Mouse (Mus musculus) right cerebral cortex, postnatal 25 days (tissue): ENCODE measurements around the gene Rpa1.
"Not testable (repeated sequence)": the region's sequence is repeated elsewhere in the genome, so short reads cannot be mapped to it uniquely, and the experiment has no call there.

Source experiments
- DNase-seq: peaks from one replicate; pipeline ENCODE4 v3.0.0; 2022

The Rpa1 gene

GRCm38 (mm10) chr11:75319246-75319645 lies 28.9 kb downstream of the Rpa1 start:
- no peak for DNase-seq

DNA sequence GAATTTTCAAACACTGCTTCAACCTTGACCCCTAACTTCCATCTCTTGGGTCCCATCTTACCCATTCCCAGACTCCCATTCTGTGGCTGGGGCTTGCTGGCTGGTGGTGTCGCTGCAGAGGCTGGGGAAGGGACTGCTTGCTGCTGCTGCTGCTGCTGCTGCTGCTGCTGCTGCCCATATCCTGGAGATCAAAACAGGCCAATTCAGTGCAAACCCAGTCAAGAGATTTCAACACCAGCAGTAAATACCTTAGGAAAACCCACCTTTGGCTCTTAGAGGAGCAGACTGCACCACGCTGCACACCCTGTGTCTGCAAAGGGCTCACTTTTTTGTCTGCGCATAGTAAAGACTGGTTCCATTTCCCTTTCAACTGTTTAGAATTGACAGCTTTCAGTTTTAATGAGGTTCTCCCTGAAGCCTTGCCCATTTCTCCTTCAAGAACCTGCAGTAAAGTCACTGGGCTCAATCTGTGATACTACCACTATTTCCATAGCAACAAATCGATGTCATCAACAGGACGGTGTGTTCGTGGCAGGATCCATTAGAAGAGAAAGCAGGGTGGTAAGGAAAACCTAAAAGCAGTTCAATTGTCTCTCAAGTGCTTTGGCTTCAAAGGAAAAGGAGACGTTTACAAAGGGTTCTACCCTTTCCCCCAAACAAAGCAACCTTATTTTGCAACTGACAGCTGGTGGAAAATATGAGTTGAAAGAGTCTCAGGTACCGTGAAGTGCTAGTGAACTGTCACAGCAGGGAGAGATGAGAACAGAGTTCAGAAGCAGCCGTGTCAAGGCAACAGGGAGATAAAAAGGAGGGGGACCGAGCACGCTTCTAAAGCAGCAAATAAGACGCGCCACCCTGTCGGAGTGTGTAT lies 29.5 kb downstream of the Rpa1 start:
- no peak for DNase-seq

- no peak for DNase-seq
Measured at GRCm38 (mm10) chr11:75313834-75314233, 34.3 kb downstream of the Rpa1 start.

- DNase-seq: no peak
Measured at GRCm38 (mm10) chr11:75311751-75312150, 36.4 kb downstream of the Rpa1 start.

DNA sequence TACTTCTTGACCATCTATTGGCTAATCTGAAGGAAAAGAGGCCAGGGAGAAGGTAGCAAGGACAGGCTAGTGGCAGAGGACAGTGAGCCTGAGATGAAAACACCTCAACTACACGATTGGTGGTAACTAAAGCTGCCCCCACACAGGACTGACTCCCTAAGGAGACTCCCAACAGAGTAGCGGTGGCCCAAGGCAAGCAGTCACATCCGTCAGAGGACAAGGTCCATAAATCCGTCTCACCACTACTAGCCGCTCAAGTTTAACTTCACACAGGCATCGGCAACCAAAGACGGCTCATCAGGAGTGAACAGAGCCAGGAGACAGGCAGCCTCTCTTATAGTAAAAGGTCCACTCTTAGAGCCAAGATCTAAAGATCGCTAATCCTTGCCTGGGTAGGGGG lies 37.3 kb downstream of the Rpa1 start:
- no peak for DNase-seq

DNA sequence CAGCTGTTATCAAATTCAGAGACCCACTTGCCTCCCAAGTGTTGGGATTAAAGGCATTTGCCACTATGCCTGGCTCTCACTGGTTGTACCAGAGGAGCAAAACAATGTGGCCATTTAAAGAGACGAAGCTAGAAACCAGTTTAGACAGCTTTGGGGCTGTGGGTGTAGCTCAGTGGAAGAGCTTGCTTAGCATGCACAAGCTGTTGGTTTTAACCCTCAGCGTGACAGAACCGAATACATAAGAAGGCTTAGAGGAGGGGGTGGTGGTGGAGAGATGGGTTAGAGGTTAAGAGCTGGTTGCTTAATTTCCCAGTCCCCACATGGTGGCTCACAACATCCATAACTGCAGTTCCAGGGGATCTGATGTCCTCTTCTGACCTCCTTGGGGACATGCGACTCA lies 39.5 kb downstream of the Rpa1 start:
- no peak for DNase-seq

DNA sequence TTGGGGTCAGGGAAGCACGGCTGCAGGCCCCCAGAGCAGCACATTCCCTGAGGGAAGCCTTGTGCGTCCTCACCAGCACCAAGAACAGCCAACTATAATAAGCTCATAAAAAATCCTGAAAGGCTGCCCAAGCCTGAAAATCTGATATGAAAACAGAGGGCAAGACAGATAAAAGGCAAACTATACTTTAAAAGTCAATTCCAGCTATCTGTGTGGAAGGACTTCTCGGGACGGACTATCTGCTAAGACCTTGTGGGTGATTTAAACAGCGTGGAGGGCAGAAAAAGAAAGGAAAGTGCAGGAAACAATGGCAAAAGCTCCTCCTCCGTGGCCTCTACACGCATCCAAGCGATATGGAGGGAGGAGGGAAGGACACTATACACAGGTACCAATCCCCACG lies 43.3 kb downstream of the Rpa1 start:
- no peak for DNase-seq

DNA sequence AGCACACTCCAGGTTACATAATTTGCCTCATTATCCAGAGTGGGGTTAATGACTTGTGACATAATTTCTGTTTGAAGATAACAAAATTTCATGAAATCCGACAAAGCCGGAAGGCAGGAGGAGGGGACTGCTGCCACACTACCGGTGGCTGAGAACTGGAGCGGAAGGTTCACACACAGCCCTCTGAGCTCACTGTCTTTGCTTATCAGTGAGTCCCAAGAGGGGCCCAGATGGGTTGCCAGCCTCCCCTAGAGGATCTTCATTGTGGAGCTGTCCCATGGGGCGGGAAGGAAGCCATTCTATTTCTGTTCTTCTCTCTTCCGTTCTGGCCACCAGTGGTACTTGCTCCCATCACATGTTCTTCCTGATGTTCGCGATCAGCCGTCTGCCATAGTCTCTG lies 47.2 kb downstream of the Rpa1 start:
- DNase-seq: no peak

DNA sequence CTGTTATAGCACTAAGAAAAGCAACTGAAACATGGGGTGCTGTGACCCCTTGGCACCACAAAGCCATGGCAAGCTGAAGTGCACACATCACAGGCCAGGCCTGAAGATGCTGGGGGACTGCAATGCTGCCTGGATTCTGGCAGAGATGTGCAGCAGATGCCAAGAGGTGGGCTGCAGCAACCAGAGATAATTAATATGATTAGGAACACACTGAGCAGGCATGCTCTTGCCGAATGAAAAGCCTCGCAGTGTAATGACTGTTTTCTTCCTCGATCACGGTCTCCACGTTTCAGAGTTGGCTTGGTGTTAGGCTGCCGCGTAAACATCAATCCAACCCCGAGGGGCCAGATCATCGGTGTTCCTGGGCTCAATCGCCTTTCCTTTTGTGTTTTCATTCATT lies 48.3 kb downstream of the Rpa1 start:
- DNase-seq: no peak

GRCm38 (mm10) chr11:75298491-75298890 lies 49.6 kb downstream of the Rpa1 start:
- no peak for DNase-seq

- DNase-seq: no peak
Measured at GRCm38 (mm10) chr11:75297631-75298030, 50.5 kb downstream of the Rpa1 start.

DNA sequence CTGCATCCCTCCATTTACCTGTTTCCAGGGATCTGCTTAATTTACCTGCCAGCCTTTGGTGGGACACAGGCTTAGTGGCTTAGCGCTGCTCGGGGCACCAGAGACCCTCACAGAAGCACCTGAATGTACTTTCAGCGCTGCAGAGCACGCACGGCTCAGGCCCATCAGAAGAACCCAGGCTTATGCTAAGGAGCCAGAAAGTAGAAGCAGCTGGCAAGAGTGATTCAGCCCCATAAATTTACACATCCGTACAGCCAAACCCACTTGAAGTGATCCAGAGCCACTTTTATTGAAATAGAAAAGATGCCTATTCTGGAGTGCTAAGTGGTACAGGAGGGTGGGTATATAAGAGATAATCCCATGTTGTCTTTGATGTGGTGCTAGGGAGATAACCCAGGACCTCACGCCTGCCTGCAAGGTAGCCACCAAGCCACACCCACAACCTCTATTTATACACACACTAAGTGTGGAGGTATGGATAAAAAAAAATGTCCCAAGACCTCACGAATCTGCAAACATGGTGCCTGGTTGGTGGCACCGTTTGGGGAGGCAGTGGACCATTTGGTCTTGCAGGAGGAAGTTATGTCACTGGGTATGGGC lies 51.6 kb downstream of the Rpa1 start:
- DNase-seq: no peak

DNA sequence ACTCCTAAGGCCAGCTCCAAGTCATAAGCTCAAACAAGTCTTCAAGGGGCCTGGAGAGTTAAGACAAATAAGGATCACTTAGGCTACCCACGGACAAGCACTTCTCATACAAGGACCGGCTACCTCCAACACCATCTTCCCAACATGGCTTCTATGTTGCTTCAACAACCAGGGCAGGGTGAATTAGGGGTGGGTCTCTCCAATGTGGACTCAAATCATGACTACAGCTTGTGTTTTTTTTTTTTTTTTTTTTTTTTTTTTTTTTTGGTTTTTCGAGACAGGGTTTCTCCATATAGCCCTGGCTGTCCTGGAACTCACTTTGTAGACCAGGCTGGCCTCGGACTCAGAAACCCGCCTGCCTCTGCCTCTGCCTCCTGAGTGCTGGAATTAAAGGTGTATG lies 52.6 kb downstream of the Rpa1 start:
- DNase-seq: not testable (repeated sequence)

- DNase-seq: no peak
Measured at GRCm38 (mm10) chr11:75294862-75295261, 53.3 kb downstream of the Rpa1 start.

- no peak for DNase-seq
Measured at GRCm38 (mm10) chr11:75293852-75294361, 54.2 kb downstream of the Rpa1 start.

DNA sequence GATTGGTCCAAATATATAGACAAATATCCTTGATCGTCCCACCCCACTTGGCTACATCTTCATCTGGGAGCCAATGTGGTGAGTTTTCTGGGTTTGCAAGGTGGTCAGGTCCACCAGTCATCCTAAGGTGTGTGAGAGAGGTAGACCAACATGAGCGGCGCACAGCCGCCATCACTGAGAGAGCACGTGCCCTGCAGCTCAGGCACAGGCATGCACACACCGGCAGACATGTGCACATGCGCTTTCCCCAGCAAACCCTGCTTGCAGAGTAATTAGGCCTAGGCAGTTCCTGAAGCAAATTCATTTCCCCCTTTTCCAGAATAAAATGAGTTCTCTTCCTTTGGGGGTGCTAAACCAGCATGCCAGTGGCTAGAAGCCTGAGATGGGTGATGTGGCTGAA lies 55.8 kb downstream of the Rpa1 start:
- no peak for DNase-seq

DNA sequence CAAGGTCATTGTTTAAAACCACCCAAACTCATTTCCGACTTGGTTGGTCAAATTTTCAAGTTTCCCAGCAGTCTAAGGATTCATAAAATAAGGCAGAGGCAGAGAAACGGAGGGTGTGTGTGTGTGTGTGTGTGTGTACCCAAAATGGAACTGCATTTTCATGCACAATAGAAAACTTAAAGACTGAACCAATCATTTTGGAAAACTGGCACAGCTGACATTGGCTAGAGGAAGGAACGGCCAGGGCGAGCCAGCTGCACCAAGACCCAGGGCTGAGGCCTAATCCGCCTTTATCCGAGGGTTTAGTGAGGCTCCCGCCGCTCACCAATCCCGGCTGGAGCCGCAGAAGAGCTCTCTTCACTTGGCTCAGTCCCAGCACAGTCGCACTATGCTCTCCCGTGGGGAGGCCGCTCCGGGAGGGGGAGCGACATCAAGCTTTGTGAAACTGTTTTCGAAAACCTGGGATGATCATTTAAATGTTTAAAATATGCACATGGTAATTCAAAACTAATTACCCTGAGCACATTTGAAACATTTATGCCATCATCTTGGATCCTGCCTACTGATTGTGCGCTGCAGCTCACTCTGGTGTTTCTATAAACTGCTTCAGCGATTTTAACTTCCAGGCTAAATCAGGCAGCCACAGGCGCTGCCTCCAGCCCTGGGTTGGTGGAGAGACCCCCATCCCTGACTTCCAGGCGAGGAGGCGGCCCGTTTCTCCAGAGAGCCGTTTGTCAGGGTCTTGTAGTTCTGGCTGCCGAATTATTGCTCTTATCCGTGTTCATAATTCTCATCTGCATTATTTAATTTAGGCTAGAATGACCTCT lies 56.5 kb downstream of the Rpa1 start:
- peak; percentile 75 for DNase-seq

DNA sequence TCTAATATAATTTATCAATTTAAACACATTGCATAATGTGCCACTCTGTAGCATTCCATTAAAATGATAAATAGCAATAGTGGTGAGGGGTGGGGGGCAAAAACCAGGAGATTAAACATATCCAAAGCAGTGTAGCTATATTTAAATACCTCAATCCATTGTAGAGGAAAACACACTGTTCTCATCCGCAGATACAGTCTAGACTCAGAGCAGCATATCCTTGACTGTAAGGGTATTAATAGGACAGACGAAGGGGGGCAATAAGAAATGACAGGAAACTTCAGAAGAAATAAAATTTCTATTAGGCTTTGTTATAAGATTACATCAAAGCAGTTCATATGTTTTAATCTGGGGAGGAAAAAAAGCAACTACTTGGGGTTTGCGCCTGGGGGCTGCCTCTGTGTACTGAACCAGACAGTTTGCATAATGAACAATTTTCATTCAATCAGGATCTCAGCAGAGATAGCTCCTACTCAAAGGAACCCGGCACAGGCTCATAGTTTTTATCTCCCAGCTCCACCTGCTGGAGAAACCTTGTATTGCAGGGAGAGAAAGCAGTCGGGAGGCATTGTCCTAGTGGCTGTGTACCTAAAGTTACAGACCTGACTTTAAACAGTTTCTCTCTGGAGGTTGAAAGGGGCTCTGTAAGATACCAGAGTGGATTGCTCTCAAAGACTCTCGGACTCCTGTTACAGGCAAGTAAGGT lies 57.4 kb downstream of the Rpa1 start:
- peak; percentile 88 for DNase-seq

GRCm38 (mm10) chr11:75289120-75289519 lies 59.0 kb downstream of the Rpa1 start:
- DNase-seq: no peak

DNA sequence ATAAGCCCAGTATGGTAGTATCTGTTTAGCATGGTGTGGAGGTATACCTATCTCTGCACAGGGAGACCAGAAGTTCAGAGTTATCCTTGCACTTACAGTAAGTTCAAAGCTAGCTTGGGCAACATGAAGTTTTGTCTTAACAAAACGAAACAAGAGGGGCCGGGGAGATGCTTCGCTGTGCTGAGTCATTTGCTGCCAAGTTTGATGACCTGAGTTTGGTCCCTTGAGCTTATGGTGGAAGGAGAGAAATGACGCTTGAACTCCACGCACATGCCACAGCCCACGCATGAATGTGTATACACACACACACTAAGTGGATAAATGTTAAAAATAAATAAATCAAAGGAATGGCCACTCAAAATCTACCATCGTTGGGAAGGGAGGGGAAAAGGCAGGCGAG lies 59.6 kb downstream of the Rpa1 start:
- DNase-seq: no peak

- DNase-seq: no peak
Measured at GRCm38 (mm10) chr11:75287940-75288339, 60.2 kb downstream of the Rpa1 start.

DNA sequence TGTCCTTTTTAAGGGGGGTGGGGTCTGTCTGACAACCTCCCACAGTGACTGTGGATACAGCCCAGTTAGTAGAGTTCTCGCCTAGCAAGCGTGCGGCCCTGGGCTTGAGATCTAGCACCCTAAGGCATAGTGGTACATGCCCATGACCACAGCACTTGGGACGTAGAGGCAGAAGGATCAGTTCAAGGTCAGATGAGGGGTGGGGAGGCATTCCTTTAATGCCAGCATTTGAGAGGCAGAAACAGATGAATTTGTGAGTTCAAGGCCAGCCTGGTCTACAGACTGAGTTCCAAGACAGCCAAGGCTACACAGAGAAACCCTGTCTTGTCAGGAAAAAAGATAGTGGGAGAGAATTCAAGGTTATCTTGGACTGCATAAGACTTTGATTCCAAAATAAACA lies 61.3 kb downstream of the Rpa1 start:
- DNase-seq: no peak
